Mouse (Mus musculus) spleen, adult 2 months (tissue): ENCODE measurements around the gene Klhl40.

Experiments used
- CTCF ChIP-seq: fragments of 200-500 bp; IDR thresholded peaks from 2 replicates; pipeline ENCODE4 v1.5.1; 2011; ENCODE audit warnings: mild to moderate bottlenecking, inconsistent platforms; ENCODE audit not compliant: insufficient read depth, insufficient read length, insufficient replicate concordance; ENCODE audit errors: extremely low read depth
- POLR2A ChIP-seq: fragments of 200-500 bp; IDR thresholded peaks from 2 replicates; pipeline ENCODE4 v1.6.1; 2011; ENCODE audit warnings: low read depth, low read length, inconsistent platforms

DNA sequence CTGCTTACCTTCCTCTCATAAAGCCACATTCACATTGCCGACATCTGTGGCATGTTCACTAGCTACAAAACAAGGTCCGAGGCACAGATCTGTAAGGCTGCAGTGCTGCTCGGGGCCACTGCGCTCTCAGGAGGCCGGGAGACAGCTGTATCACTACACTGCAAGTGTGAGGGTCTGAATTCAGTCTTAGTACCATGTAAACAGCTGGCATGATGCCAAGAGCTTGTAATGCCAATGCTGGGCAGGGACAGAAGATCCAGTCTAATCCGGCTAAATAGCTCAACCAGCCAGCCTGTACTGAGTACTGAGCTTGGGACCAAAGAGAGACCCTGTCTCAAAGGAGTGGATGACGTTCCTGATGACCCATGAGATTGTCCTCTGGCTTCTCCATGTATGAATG is 46.6 kb downstream of the Klhl40 start:
- TF ChIP-seq CTCF (no peak), POLR2A (no peak)
